ENCODE assay signal across 1 mouse cellular context in genomic region chr17:35419564-35419963, GRCm38 (mm10). TPM values are rescaled to one million over a fixed set of nuclear protein-coding genes. Genes with fewer than 3 reads are reported as not detected.
"Had no signal": no experiment of that assay in that cellular context is flagged by ENCODE, and none has a peak within 500 bp of the region (broad histone marks: within the 10 kb centered on the region; RNA-seq: fewer than 3 reads in every experiment).

No protein-coding gene starts in this region.

RNA-seq across cellular contexts. Expression of gene H2-Q10, which starts 50.3 kb away (rescaled TPM):
- polyA plus RNA-seq: midbrain, embryonic 14.5 days had no signal
